Mouse (Mus musculus) megakaryocyte, adult 5-6 weeks (primary cell): Measurements from ENCODE around the gene Chmp4b. TPM values are rescaled to one million over a fixed set of nuclear protein-coding genes. Genes with fewer than 3 reads are reported as not detected.

Source experiments
- ATAC-seq: 2 replicates; pipeline ENCODE4 v1.8.0; 2016; ENCODE audit warnings: mild to moderate bottlenecking, inconsistent platforms; ENCODE audit not compliant: poor library complexity, severe bottlenecking
- total RNA-seq, 2 experiments: library from RNA; stranded (forward) in 1 of 2; stranded (reverse) in 1 of 2; fragments of 153-499, 151-499 nt in 1 of 2; fragments of 221-1000, 200-1000 nt in 1 of 2; gene quantifications; 2 replicates each; pipeline versions ENCODE4 v1.2.3 to v1.2.4; 2015 to 2017

The Chmp4b gene
- total RNA-seq, 2 experiments from 2014 or later, result 122 to 187 TPM

- ATAC-seq, result no peak
Measured at GRCm38 (mm10) chr2:154639115-154639514, 12.4 kb upstream of the Chmp4b start.

- ATAC-seq, result no peak
Measured at GRCm38 (mm10) chr2:154641176-154641575, 10.3 kb upstream of the Chmp4b start.

DNA sequence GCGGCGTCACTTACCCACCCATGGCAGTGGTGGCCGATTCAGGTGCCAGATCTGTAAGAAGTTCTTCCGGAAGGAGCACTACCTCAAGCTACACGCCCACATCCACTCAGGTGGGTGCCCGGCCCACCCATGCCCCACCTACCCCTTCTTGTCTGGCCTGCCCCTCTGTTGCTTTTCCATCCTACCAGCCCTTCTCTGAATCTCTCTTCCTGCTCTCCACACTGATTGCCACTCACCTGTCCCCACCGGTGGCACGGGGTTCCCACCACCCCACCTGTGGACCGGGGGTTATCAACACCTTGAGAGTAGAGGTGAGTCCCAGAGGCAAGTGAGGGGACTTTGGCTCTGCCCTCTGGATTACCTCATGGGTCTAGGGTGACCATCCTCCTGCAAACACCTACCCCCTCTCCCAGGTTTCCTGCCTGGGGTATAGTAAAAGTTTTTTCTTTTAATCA is 9.5 kb upstream of the Chmp4b start:
- ATAC-seq, result no peak

- no peak for ATAC-seq
Measured at GRCm38 (mm10) chr2:154642712-154643385, 8.7 kb upstream of the Chmp4b start.

DNA sequence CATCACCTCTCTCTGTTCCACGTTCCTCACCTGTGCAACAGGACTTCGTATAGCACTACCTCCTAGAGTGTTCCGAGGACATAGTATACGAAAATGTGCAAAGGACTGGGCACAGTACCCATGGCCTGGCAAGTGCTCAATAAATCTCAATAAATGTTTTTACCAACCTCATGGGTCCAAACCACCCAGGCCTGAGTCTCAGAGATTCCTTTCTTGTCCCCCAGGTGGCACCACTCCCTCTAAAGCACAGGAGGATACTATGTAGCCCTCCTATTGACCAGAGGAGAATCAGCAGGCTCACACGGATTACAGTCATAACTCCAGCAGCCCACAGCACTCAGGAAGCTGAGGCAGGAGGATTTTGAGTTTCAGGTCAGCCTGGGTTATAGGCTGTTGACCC is 4.9 kb upstream of the Chmp4b start:
- ATAC-seq, result peak; percentile 57

DNA sequence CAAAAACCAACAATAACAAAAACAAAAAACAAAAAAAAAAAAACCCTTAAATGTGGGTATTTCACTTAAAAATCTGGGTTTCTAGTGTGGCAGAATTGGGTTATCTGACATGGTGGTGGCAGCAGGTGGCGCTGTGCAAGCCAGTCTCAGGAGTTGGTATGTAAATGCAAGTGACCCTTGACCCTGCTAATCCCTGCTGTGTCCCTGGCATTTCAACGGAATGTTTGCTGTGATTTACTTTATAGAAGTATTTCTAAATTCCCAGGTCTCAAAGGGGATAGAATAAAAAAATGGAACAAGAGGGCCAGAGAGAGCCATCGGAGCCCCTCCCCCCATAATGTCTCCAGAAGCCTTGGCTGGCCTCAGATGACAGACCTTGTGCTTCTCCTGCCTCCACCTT is 3.4 kb upstream of the Chmp4b start:
- peak; percentile 78 for ATAC-seq

- ATAC-seq, result no peak
Measured at GRCm38 (mm10) chr2:154650404-154650803, 1.1 kb upstream of the Chmp4b start.

GRCm38 (mm10) chr2:154654976-154655375 is 3.5 kb downstream of the Chmp4b start:
- no peak for ATAC-seq

GRCm38 (mm10) chr2:154655878-154656414 is 4.4 kb downstream of the Chmp4b start:
- ATAC-seq, result no peak

GRCm38 (mm10) chr2:154656710-154657485 is 5.4 kb downstream of the Chmp4b start:
- ATAC-seq, result peak; percentile 84

- ATAC-seq, result peak; percentile 79
Measured at GRCm38 (mm10) chr2:154657486-154658237, 6.2 kb downstream of the Chmp4b start.

- ATAC-seq, result no peak
Measured at GRCm38 (mm10) chr2:154659070-154659469, 7.6 kb downstream of the Chmp4b start.

DNA sequence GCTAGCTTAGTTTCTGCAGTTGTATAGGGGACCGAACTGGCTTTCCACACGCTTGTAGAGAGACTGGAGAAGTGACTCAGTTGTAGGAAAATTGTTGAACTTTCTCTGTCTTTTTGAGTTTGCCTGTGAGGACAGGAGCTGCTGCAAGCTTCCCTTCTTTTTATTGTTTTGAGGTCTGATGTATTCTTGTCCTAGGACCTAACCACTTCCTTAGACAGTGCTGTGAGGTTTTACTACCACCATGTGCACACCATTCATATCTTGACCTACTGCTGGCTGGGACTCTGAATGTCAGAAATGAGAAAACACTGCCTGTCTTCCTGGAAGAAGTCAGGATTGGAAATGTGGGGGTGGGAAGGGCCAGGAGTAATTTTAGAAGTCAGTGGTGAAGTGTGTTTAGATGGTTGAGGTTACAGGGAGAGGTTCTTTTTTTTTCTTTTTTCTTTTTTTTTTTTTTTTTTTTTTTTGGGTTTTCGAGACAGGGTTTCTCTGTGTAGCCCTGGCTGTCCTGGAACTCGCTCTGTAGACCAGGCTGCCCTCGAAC is 8.1 kb downstream of the Chmp4b start:
- no peak for ATAC-seq

DNA sequence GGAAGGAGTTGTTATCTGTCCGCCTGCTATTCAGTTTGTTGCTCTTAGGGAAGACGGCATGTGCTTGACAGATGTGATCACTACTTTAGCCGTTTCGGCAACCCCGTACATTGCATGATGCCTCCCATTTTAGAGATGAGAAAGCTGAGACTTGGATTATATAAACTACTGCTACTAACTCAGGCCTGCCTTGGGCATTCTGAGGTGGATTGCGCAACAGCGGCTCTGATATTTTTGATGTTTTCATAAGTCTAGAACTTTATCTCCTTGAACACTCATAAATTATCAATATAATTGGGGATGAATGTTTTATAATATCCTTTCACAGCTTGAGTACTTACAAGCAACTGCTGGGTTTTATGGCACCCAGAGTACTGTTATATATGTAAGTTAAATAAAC is 17.2 kb downstream of the Chmp4b start:
- no peak for ATAC-seq

- no peak for ATAC-seq
Measured at GRCm38 (mm10) chr2:154670106-154670505, 18.6 kb downstream of the Chmp4b start.

- no peak for ATAC-seq
Measured at GRCm38 (mm10) chr2:154670741-154671140, 19.2 kb downstream of the Chmp4b start.

- ATAC-seq, result no peak
Measured at GRCm38 (mm10) chr2:154674008-154674407, 22.5 kb downstream of the Chmp4b start.

DNA sequence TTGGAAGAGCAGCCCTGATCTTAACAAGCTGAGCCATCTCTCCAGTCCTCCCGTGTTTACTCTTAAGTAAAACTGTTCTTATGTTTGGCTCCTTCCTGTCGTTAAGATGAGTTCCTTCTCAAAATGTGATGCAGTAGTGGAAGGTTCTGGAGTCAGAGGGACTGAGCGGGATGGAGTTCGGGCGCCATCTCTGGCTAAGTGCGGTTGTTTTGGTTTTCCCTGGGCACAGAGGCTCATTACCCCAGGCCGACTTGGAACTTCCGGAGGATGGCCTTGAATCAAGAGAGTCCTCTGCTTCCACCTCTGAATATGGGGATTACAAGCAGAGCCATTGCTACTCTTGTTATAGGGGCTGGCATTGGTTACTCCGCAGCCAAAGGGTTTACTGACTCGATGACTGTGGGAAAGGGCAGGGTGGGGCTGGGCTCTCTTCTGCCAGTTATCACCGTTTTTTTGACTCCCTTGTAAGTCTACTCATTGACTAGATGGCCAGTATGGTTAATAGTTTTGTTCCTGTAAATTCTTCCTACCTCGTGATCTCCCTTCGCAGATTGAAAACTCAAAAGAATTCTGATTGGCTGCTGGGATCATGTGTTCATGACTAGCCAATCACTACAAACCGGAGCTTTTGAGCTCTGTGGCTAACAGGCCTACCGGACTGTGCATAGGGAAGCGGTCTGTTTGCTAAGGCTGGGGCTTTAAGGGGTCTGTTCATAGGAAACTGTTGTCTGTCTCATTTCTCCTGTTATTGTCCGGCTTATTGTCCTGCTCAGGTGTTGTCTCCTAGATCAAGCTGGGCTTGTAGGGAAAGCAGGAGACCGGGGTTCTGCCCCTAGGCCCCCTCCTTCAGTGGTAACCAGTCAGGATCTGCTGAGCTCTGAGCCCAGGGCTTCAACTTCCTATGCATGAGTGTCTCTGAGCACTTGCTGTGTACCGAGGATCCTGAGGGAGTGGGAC is 25.4 kb downstream of the Chmp4b start:
- peak; percentile 67 for ATAC-seq

- ATAC-seq, result no peak
Measured at GRCm38 (mm10) chr2:154677651-154678139, 26.2 kb downstream of the Chmp4b start.

- ATAC-seq, result no peak
Measured at GRCm38 (mm10) chr2:154678995-154679394, 27.5 kb downstream of the Chmp4b start.
